Mouse (Mus musculus) heart, adult 10 weeks (tissue): ENCODE data around the gene Gm3604. TPM values are rescaled to one million over a fixed set of nuclear protein-coding genes. Genes with fewer than 3 reads are reported as not detected.

Experiments
- polyA plus RNA-seq: library from polyadenylated mRNA; stranded (reverse); fragments of 350-450 nt; fragmentation: Illumina TruSeq; extraction: RNeasy Lipid Tissue Mini Kit (QIAGEN cat#74804); gene quantifications from one replicate; pipeline ENCODE4 v1.2.3, GENCODE M21; 2014; ENCODE audit warnings: low read depth, low replicate concordance

Gm3604 gene
- 1.4 TPM for polyA plus RNA-seq

GRCm38 (mm10) chr13:62382952-62383351 is at the start of gene Gm3604:
Gene Gm3604 (minus strand): TSS chr13:62383177.

Other genes with a start within 250 kb of the Gm3604 start
- gene Gm49359, start 83.7 kb upstream of the Gm3604 start, polyA plus RNA-seq: 5.9 TPM
- gene Zfp935, start 175.3 kb upstream of the Gm3604 start, polyA plus RNA-seq: not detected
- gene Zfp934, start 188.0 kb upstream of the Gm3604 start, polyA plus RNA-seq: 6.3 TPM
- 1.1 TPM for gene 6720489N17Rik, start 241.0 kb upstream of the Gm3604 start, polyA plus RNA-seq